Mouse (Mus musculus): Measurements from ENCODE around the gene Sc5d. TPM values are rescaled to one million over a fixed set of nuclear protein-coding genes. Genes with fewer than 3 reads are reported as not detected.

Gene Sc5d
- total RNA-seq, 1 experiment from 2014 or later: 17.2 TPM

DNA sequence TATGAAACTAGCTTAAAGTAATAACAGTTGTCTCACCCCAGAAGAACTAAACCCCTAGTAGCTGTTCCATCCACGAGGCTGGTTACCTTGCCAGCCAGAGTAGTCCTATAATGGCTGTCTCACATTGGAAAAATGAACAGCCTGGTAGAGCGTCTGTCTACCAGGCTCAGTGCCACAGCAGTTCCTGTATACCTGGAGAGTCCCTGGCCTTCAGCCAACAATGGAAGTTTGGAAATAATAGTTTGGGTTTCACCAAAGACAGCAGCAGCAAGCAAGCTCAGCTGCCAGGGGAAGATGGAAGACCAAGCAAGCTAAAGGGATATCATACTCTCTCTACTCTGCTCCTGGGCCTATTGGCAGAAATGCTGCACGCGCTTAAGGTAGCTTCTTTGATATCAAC lies 1.3 kb upstream of the Sc5d start:
- no peak for ATAC-seq (replicated peaks; ENCODE audit: low read depth, poor library complexity, severe bottlenecking)

DNA sequence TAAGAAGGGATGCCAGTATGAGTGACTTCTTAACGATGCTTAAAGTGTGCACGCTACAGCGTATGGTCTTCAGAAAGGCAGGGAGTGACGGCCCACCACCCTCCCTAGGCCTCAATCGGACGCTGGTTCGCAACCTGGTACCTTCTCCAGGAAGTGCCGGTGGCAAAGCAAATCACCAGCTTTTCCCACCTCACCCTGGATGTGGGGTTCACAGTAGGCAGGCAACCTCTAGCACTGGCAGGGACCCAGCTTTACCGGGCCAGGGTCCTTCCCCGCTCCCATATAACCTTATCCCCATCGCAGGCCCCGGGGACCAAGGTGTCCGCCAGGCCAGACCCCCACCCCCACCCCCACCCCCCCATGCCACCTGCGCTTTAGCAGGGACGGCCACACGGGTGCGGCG lies 346 bp downstream of the Sc5d start:
- peak; percentile 8; the same call in 1 of the 2 replicates for ATAC-seq (replicated peaks; ENCODE audit: low read depth, poor library complexity, severe bottlenecking)

DNA sequence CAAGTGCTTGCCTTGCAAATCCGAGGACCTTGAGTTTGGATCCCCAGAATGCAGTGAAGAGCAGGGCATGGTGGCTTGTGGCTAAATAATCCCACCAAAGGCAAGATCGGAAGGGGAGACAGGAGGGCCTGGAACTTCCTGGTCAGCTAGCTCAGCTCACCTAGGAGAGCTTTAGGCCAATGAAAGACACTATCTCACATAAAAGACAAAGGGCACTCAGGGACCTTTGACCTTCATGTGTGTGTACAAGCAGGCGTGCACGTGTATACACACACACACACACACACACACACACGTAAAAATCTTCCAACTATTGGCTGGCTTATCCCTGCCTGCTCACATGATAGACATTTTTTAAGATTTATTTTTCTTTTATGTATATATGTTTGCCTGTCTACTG lies 3.6 kb downstream of the Sc5d start:
- ATAC-seq (replicated peaks; ENCODE audit: low read depth, poor library complexity, severe bottlenecking): no peak

DNA sequence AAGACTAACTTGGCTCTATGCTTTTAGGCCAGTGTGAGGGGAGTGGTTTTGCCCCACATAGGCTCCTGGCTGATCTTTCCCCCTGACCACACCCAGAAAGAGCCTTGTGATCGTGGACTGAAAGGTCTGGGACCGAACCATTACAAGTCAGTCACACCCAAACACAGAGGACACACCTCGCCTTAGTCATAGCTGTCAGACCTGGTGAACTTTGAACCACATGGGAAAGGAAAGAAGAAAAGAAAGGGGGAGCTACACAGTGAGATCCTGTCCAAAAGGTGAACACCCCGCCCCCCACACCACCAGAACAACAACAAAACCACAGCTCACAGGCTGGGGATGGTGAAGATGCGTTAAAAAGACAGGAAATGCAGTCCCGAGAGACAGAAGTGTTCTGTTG lies 14.9 kb downstream of the Sc5d start:
- no peak for ATAC-seq (replicated peaks; ENCODE audit: low read depth, poor library complexity, severe bottlenecking)

DNA sequence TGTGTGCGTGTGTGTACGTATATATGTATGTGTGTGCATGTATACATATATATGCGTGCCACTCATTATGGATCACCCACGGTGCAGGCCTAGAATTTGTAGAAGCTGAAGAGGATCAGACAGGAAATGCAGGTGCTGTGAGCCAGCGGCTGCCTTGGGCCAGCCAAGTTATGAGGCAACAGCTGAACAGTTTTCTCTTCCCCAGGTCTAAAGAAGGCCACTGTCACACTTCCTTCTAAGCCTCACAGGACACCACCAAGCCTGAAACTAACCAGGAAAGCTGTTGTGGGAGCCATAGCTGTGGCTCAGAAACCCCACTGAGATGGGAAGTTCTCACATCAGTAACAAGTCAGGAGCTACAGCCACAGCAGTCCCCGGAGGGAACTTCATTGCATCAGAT lies 17.4 kb downstream of the Sc5d start:
- ATAC-seq (replicated peaks; ENCODE audit: low read depth, poor library complexity, severe bottlenecking): peak; percentile 68

DNA sequence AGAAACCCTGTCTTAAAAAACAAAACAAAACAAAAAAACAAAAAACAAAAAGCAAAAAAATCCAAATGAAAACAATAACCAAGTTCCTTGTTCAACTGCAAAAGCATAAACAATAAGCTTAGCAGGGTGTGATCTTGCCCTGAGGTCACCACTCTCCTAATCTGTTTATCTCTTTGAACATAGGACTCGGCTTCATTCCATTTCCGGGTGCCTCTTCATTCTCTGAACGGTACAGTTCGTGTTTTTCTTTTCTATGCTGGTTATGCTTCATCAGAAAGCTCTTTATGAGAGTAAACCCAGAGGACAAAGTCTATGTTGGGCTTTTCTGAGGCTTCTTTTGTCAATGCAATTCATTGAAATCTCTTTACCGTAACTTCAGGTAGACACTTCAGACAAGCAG lies 19.9 kb downstream of the Sc5d start:
- no peak for ATAC-seq (replicated peaks; ENCODE audit: low read depth, poor library complexity, severe bottlenecking)

DNA sequence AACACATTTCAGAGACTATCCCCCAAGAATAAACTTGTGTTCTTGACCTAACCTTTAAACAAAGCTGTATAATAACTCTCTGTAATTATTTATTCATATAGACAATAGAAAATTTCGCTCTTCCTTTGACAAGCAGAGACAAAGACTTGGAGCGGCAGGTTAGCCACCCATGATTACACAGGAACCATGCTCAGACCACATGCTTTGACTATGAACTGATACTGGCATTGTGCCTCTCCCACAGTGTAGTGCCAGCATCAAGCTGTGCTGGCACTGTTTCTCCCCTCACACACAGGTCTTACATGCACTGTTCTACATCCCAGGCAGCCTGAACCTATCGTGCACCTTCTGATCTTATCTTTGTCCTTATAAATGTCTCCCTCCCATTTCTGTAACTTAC lies 23.0 kb downstream of the Sc5d start:
- no peak for ATAC-seq (replicated peaks; ENCODE audit: low read depth, poor library complexity, severe bottlenecking)

DNA sequence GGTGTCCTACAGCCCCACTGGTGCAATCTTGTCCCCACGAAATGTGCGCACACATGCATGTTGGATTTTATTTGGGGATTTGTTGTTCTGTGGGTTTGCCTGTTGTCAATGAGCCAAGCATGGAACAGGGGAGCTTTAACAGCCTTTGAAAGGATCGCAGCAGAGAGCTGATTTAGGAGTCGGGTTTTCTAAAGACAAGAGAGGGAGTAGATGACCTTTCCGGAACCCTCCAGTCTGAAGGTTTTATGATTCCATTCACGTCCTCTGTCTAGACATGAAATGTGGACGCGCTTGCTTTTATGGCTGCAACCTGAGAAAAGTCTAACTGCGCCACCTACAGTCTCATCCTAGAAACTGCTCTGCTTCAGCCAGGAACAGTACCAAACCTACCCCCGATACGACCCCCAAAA lies 23.5 kb downstream of the Sc5d start:
- ATAC-seq (replicated peaks; ENCODE audit: low read depth, poor library complexity, severe bottlenecking): peak; percentile 65; the same call in 1 of the 2 replicates

DNA sequence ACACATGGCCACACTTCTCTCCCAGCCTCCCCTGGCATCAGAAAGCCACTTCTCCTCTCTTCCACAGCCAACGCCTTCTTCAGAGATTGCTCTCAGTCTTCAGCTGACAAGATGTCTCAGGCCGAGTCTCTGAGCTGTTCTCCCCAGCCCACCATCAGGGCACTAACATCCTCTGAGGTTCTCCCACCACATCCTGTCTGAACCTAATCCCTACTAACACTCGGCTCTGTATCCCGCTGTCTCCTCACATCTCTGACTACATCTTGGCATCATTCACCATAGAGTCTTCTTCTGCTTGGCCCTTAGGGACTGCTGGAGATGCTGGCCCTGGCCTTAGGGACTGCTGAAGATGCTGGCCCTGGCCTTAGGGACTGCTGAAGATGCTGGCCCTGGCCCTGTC lies 25.2 kb downstream of the Sc5d start:
- no peak for ATAC-seq (replicated peaks; ENCODE audit: low read depth, poor library complexity, severe bottlenecking)

DNA sequence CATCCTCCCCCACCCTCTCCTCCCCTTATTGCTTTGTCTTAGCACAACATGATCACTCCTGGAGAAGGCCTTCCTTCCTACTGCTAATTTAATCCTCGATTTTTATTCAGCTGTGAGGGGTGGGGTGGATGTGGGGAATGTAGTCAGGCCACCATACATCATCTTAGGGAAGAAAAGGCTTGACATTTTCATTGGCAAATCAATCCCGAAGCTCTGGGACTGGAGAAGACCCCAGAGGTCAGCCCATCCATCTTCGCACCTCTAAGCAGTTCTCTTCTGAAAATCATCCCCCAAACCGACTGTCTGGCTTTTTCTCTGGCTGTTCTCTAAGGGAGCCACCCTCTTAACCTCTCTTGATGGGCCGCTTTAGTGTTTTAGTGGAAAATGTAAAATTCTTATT lies 32.9 kb downstream of the Sc5d start:
- ATAC-seq (replicated peaks; ENCODE audit: low read depth, poor library complexity, severe bottlenecking): no peak

DNA sequence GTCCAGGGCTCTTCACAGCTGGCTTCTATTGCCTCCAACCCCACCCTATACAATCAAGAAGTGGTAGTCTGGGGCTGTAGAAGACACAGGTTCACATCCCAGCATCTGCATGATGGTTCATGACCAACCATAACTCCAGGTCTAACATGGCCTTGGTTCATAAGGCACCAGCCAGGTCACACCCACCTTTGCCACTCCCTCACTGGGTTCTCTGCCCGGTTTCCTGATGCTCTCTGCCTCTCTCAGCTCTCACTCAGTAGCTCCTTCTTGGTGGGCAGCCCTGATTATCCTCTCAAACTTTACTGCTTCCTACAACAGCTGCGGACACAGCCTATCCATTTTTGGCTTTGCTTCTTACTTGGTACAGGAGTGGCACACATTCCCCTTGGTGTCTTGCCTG lies 33.7 kb downstream of the Sc5d start:
- ATAC-seq (replicated peaks; ENCODE audit: low read depth, poor library complexity, severe bottlenecking): no peak

DNA sequence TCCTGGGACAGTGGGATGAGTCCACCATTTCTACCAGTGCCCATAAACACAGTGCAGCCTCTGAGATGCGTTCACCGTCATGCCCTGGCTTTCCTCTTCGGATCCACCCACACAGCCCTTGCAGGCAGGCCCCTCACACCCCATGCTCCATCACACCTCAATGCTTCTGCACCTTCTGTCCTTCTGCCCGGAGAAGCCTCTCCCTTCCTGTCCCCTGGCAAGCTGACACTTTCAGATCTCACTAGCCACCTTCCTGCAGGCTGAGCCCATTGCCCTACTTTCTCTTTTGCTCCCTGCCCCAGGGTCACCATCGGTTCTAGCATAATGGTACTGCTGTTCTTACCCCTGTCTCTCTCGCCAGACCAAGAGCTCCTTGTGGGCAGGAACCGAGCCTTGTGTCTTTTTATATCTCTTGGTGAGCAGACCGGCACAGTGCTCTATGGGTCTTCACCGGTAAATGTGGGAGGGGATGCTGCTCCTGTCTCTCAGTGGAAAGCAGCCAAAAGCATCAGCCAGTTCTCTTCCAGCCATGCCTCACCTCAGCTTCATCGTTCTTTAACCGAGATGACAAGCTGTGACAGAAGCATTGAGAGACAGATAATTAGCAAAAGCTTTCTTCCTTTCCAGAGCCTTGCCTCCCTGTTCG lies 34.5 kb downstream of the Sc5d start:
- no peak for ATAC-seq (replicated peaks; ENCODE audit: low read depth, poor library complexity, severe bottlenecking)

DNA sequence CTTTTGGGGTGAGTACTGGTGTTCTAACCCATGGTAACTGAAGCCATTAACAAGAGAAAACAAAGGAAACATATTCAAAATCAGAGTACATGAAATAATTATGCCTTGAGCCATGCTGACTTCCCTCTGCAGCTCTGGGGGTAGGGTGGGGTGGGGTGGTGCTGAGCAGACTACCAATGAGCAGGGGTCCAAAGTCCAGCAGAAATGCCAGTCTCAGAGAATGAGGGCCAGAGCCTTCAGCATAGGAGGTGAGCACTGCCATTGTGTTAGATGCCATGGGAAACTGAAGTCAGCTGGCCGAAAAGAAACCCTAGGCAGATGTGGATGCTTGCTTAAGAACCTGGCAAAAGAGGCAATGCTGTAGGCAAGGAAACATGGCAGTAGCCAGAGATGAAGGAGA lies 36.3 kb downstream of the Sc5d start:
- no peak for ATAC-seq (replicated peaks; ENCODE audit: low read depth, poor library complexity, severe bottlenecking)

DNA sequence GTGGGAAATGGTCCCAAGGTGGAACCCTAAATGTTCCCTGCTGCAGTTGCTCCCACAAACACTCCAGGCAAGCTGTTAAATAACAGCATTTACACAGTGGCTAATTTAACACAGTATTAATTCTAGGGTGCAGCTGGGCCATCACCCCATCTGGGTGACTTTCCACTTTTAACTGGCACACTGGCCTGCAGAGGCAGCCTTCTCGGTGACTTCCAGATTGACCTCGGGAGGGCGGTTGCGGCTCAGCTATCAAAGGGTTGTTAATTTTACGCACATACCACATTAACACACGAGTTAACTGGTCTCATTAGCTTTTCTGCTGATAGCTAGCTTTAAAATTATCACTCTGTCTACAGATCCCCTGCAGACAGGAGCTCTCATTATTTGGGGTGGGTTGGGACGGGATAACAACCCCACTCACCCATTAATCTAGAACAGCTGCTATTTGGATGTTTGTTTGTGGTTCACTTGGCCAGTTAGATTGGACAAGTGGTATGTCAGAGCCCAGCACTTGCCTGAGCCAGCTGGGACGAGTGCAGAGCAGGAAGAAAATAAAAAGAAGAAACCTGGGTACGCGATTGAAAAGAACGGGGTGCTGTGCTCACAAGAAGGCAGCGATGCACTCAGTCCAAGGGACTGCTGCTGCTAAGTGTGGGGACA lies 44.9 kb downstream of the Sc5d start:
- no peak for ATAC-seq (replicated peaks; ENCODE audit: low read depth, poor library complexity, severe bottlenecking)

DNA sequence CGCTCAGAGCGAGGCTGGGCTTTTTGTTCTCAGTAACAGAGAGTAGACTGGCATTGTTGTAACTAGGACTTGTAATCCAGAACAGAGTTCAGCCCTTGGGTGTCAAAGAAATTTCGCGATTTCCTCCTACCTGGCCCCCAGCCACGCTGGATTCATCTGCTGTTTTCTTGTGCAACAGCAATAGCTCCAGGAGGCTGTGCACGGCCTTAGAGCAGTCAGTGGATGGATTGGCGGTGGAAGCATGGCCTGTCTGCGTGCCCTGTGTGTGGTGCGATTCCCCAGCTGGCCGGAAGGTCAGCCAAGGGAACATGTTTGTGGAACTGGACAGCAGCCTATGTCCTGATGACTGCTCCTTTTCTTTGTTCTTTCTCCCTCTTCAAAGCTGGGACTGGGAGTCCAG lies 46.4 kb downstream of the Sc5d start:
- ATAC-seq (replicated peaks; ENCODE audit: low read depth, poor library complexity, severe bottlenecking): no peak

DNA sequence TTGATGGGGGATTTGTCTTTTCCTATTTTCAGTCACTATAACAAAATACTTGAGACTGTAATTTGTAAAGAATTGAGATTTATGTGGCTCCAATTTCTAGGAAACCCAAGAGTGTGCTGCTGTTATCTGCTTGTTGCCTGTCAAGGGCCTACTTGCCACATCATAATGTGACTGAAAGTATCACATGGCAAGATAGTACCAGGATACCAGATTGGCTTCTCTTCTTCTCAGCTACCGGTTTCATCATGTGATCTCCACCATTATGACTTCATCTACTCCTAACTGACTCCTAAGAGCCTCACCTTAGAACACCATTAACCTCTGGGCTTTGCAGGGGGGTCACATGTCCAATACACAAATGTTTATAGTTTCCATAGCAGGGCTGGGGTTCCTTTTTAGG lies 49.9 kb downstream of the Sc5d start:
- no peak for ATAC-seq (replicated peaks; ENCODE audit: low read depth, poor library complexity, severe bottlenecking)

DNA sequence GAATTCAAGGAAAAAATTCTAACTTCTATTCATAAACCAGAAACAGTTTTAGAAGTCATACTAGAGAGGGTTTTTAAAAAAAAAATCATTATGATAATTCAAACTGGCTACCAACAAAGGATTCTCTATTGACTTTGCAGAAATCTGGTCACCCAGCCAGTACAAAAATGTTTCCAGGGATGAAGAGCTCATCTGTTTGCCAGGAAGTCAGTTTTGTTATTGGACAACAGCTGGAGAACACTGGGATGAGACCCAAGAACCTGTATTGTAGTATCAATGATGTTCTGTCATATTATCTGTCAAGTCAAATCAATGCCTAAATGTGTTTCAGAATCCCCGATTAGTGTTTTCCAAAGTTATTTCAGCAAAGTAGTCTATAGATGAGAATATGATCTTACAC lies 50.9 kb downstream of the Sc5d start:
- no peak for ATAC-seq (replicated peaks; ENCODE audit: low read depth, poor library complexity, severe bottlenecking)

DNA sequence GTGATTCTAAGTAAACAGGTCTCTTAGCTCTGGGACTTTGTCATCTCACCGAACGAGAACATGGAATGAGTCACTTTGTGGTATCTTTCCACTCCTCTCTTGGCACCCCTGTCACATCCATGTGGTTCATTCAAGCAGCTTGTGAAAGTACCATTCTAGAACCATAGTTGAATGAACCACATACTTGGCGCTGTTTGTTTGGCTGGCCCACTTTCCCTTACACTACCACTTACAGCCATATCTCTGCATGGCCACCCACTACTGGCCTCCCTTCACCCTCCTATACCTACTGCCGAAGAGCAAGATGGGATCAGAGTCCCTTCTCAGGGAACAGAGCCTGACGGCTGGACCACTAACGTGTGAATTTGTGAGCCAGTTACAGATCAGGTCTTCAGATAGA lies 54.4 kb downstream of the Sc5d start:
- no peak for ATAC-seq (replicated peaks; ENCODE audit: low read depth, poor library complexity, severe bottlenecking)

DNA sequence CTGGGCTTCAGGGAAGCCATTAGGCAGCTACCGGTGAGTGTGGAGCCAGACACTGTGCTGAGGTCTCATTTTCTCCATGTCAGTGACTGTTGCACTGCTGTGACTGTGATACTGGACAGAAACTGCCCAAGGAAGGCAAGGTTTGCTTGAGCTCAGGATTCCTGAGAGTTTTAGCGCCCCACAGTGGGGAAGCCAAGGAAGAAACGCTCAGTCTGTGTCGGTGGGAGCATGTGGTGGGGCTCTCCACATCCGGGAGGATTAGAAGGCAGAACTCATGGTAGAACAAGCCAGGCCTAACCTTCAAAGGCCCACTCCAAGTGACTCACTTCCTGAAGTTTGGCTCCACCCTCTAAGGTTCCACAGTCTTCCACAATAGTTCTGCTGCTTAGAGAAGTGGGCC lies 55.6 kb downstream of the Sc5d start:
- ATAC-seq (replicated peaks; ENCODE audit: low read depth, poor library complexity, severe bottlenecking): 0 out of 2 replicates have a peak, but pooled peaks have one; percentile 42

DNA sequence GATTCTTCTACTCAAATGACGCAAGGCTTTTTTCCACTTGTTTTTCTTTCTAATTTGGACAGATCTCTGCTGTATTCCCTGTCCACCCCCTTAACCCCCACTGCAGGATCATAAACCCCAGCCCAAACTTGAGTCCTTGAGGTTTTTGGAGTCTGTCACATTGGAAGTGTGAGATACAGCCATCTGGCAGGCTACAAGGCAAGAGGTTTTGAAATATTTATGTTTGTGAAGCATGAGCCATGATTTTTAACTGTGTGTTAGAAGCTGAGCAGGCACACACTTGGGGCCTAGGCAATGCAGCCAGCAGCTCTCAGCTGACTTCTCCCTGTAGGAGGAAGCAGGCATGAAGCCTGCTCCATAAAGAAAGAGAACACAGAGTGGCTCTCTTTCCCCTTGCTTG lies 57.3 kb downstream of the Sc5d start:
- ATAC-seq (replicated peaks; ENCODE audit: low read depth, poor library complexity, severe bottlenecking): no peak

DNA sequence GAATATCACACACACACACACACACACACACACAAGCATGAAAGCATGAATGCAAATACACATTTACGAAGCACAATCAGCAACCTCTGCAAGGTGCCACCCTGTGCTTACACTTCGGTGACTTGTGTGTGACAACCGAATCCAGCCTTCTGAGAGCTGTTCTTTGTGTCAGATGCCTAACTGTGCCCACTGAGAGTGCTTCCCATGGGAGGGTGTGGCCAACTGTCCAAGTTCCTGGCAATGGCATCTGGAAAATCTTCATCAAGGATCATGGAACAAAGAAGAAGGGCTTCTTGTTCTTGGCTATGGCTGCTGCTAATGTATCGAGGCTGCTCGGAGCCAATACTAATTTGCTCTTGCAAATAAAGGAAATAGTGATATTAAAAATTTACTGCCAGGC lies 61.8 kb downstream of the Sc5d start:
- no peak for ATAC-seq (replicated peaks; ENCODE audit: low read depth, poor library complexity, severe bottlenecking)
